Mouse (Mus musculus): Measurements from ENCODE around the gene Rita1.

Gene Rita1

GRCm38 (mm10) chr5:120571056-120571740 is 41.2 kb downstream of the Rita1 start:
- no peak for DNase-seq (ENCODE audit: low read depth, low spot score)

GRCm38 (mm10) chr5:120570289-120570897 is 42.0 kb downstream of the Rita1 start:
- DNase-seq (ENCODE audit: low read depth, low spot score), result no peak

- no peak for DNase-seq (ENCODE audit: low read depth, low spot score)
These were observed 42.6 kb downstream of the Rita1 start for GRCm38 (mm10) chr5:120569791-120570190.

GRCm38 (mm10) chr5:120568964-120569363 is 43.4 kb downstream of the Rita1 start:
- no peak for DNase-seq (ENCODE audit: low read depth, low spot score)

GRCm38 (mm10) chr5:120568336-120568768 is 44.0 kb downstream of the Rita1 start:
- no peak for DNase-seq (ENCODE audit: low read depth, low spot score)

- no peak for DNase-seq (ENCODE audit: low read depth, low spot score)
These were observed 44.6 kb downstream of the Rita1 start for GRCm38 (mm10) chr5:120567761-120568211.

GRCm38 (mm10) chr5:120567253-120567701 is 45.1 kb downstream of the Rita1 start:
- no peak for DNase-seq (ENCODE audit: low read depth, low spot score)

- DNase-seq (ENCODE audit: low read depth, low spot score), result no peak
These were observed 45.6 kb downstream of the Rita1 start for GRCm38 (mm10) chr5:120566681-120567252.

- no peak for DNase-seq (ENCODE audit: low read depth, low spot score)
These were observed 46.3 kb downstream of the Rita1 start for GRCm38 (mm10) chr5:120566101-120566500.

- no peak for DNase-seq (ENCODE audit: low read depth, low spot score)
These were observed 47.1 kb downstream of the Rita1 start for GRCm38 (mm10) chr5:120565171-120565905.

- DNase-seq (ENCODE audit: low read depth, low spot score), result no peak
These were observed 48.5 kb downstream of the Rita1 start for GRCm38 (mm10) chr5:120563914-120564311.

- no peak for DNase-seq (ENCODE audit: low read depth, low spot score)
These were observed 49.2 kb downstream of the Rita1 start for GRCm38 (mm10) chr5:120562956-120563913.

GRCm38 (mm10) chr5:120560616-120561311 is 51.6 kb downstream of the Rita1 start:
- DNase-seq (ENCODE audit: low read depth, low spot score), result no peak

- no peak for DNase-seq (ENCODE audit: low read depth, low spot score)
These were observed 52.2 kb downstream of the Rita1 start for GRCm38 (mm10) chr5:120560129-120560615.

- DNase-seq (ENCODE audit: low read depth, low spot score), result no peak
These were observed 53.6 kb downstream of the Rita1 start for GRCm38 (mm10) chr5:120558762-120559161.

GRCm38 (mm10) chr5:120558041-120558440 is 54.3 kb downstream of the Rita1 start:
- DNase-seq (ENCODE audit: low read depth, low spot score), result no peak

- no peak for DNase-seq (ENCODE audit: low read depth, low spot score)
These were observed 56.5 kb downstream of the Rita1 start for GRCm38 (mm10) chr5:120555871-120556270.

GRCm38 (mm10) chr5:120550673-120551072 is 61.7 kb downstream of the Rita1 start:
- peak; percentile 55 for DNase-seq (ENCODE audit: low read depth, low spot score)

GRCm38 (mm10) chr5:120550137-120550536 is 62.3 kb downstream of the Rita1 start:
- DNase-seq (ENCODE audit: low read depth, low spot score), result no peak

GRCm38 (mm10) chr5:120548236-120548850 is 64.0 kb downstream of the Rita1 start:
- no peak for DNase-seq (ENCODE audit: low read depth, low spot score)
